17 mouse cellular contexts compared by ENCODE assay signal in genomic region chr13:95643740-95644139, GRCm38 (mm10). TPM values are rescaled to one million over a fixed set of nuclear protein-coding genes. Genes with fewer than 3 reads are reported as not detected.
DNase-seq lines count a peak whose midpoint lies in the region; ATAC-seq and TF ChIP-seq lines count a peak whose summit lies in the region.
"Had no signal": no experiment of that assay in that cellular context is flagged by ENCODE, and none has a peak within 500 bp of the region (broad histone marks: within the 10 kb centered on the region; RNA-seq: fewer than 3 reads in every experiment).

No protein-coding gene starts in this region.

- no peak overlapping the region for H3K9ac ChIP-seq in forebrain, embryonic 14.5 days (ENCODE audit: low read length)
- no peak overlapping the region for H3K9ac ChIP-seq in forebrain, embryonic 12.5 days
- H3K9ac ChIP-seq in liver, adult 2 months (ENCODE audit: low read depth, low read length), result no peak overlapping the region
- H3K9ac ChIP-seq in liver, postnatal 0 days (replicated peaks), result no peak overlapping the region
- no peak overlapping the region for H3K9ac ChIP-seq in limb, embryonic 14.5 days (ENCODE audit: low read depth, low read length, severe bottlenecking)
- H3K9ac ChIP-seq: forebrain, postnatal 0 days; midbrain, embryonic 13.5 days had no signal

- H3K27me3 ChIP-seq in forebrain, embryonic 14.5 days (replicated peaks; ENCODE audit: control insufficient read depth, insufficient read depth, low read length), result no peaks in the 10 kb centered on the region
- no peaks in the 10 kb centered on the region for H3K27me3 ChIP-seq in forebrain, embryonic 12.5 days
- no peaks in the 10 kb centered on the region for H3K27me3 ChIP-seq in liver, adult 2 months (ENCODE audit: control insufficient read depth, insufficient read depth, low read length)
- H3K27me3 ChIP-seq in liver, postnatal 0 days (ENCODE audit: insufficient read depth, low read length), result no peaks in the 10 kb centered on the region
- no peaks in the 10 kb centered on the region for H3K27me3 ChIP-seq in embryonic facial prominence, embryonic 10.5 days (replicated peaks; ENCODE audit: low read depth, poor library complexity, severe bottlenecking)
- H3K27me3 ChIP-seq in limb, embryonic 14.5 days (ENCODE audit: control insufficient read depth, insufficient read depth, low read length), result no peaks in the 10 kb centered on the region
- H3K27me3 ChIP-seq: midbrain, embryonic 13.5 days had no signal

- no peak for TF ChIP-seq POLR2A in liver, adult 2 months (IDR thresholded peaks at IDR 0.05; ENCODE audit: extremely low read depth, insufficient read depth, low read length)
- no peak for TF ChIP-seq POLR2A in limb, embryonic 14.5 days (IDR thresholded peaks at IDR 0.05; ENCODE audit: borderline replicate concordance, extremely low read depth, insufficient read depth, insufficient read length)

- no peaks in the 10 kb centered on the region for H3K36me3 ChIP-seq in forebrain, embryonic 14.5 days (ENCODE audit: control insufficient read depth, insufficient read depth, low read length)
- peaks cover 21% of the 10 kb centered on the region for H3K36me3 ChIP-seq in forebrain, embryonic 12.5 days (replicated peaks)
- peaks cover 46% of the 10 kb centered on the region for H3K36me3 ChIP-seq in liver, adult 2 months (ENCODE audit: control insufficient read depth, insufficient read depth, low read length)
- H3K36me3 ChIP-seq in liver, postnatal 0 days (replicated peaks; ENCODE audit: insufficient read depth, low read length), result peaks cover 54% of the 10 kb centered on the region
- peaks cover 40% of the 10 kb centered on the region for H3K36me3 ChIP-seq in embryonic facial prominence, embryonic 10.5 days (replicated peaks)
- H3K36me3 ChIP-seq in limb, embryonic 14.5 days (ENCODE audit: control insufficient read depth, insufficient read depth, low read length), result peaks cover 5% of the 10 kb centered on the region

- DNase-seq in forebrain, embryonic 14.5 days (ENCODE audit: low spot score), result no peak
- no peak for DNase-seq in liver, adult 2 months (ENCODE audit: extremely low read depth, low read depth, low spot score)
- DNase-seq in liver, postnatal 0 days, result no peak
- no peak for DNase-seq in embryonic facial prominence, embryonic 10.5 days (ENCODE audit: low spot score)
- DNase-seq in limb, embryonic 14.5 days (ENCODE audit: low spot score), result no peak
- no peak for DNase-seq in spleen, postnatal 36 days (ENCODE audit: low spot score in 2 of 2)
- DNase-seq: adrenal gland, postnatal 10 days; cerebellum, adult 9-10 months; forebrain, postnatal 0 days; lung, postnatal 4 days; right cerebral cortex, postnatal 25 days had no signal

- no peaks in the 10 kb centered on the region for H3K9me3 ChIP-seq in forebrain, embryonic 14.5 days (replicated peaks; ENCODE audit: control insufficient read depth, low read length)
- no peaks in the 10 kb centered on the region for H3K9me3 ChIP-seq in forebrain, embryonic 12.5 days
- H3K9me3 ChIP-seq in liver, postnatal 0 days (ENCODE audit: low read length), result no peaks in the 10 kb centered on the region
- H3K9me3 ChIP-seq in embryonic facial prominence, embryonic 10.5 days, result no peaks in the 10 kb centered on the region
- no peaks in the 10 kb centered on the region for H3K9me3 ChIP-seq in limb, embryonic 14.5 days (ENCODE audit: control insufficient read depth, low read length)
- H3K9me3 ChIP-seq: midbrain, embryonic 13.5 days had no signal

- no peak for ATAC-seq in forebrain, embryonic 14.5 days
- ATAC-seq in forebrain, embryonic 12.5 days (ENCODE audit: low FRiP score), result no peak
- ATAC-seq in liver, postnatal 0 days, result no peak
- no peak for ATAC-seq in limb, embryonic 14.5 days (ENCODE audit: low FRiP score, low read depth)
- no peak for ATAC-seq in activated CD4-positive, CD25-positive, alpha-beta regulatory T cell, adult 4 months
- ATAC-seq: forebrain, postnatal 0 days; inflammation-experienced regulatory T-cells, adult 6 months; midbrain, embryonic 13.5 days had no signal

- H3K79me2 ChIP-seq in liver, adult 2 months (ENCODE audit: control insufficient read depth, insufficient read depth, low read length), result peaks cover 2% of the 10 kb centered on the region; the same call in 1 of the 2 replicates

- WGBS in forebrain, embryonic 14.5 days, result 80% methylated on average over 7 of the region's 7 CpGs
- WGBS in forebrain, embryonic 12.5 days, result 76% methylated on average over 7 of the region's 7 CpGs
- WGBS in liver, adult 2 months, result 80% methylated on average over 7 of the region's 7 CpGs
- 78% methylated on average over 7 of the region's 7 CpGs for WGBS in liver, postnatal 0 days (ENCODE audit: insufficient replicate concordance)
- 46% methylated on average over 7 of the region's 7 CpGs for WGBS in embryonic facial prominence, embryonic 10.5 days
- 28% methylated on average over 7 of the region's 7 CpGs for WGBS in limb, embryonic 14.5 days

- no peak for TF ChIP-seq CTCF in liver, adult 2 months (IDR thresholded peaks at IDR 0.05; ENCODE audit: low read depth, low read length)
- no peak for TF ChIP-seq CTCF in liver, postnatal 0 days (IDR thresholded peaks at IDR 0.05; ENCODE audit: low read depth)

- H3K4me2 ChIP-seq in forebrain, embryonic 14.5 days (ENCODE audit: low read length), result no peak overlapping the region
- H3K4me2 ChIP-seq in forebrain, embryonic 12.5 days, result no peak overlapping the region
- H3K4me2 ChIP-seq in liver, postnatal 0 days (ENCODE audit: low read depth, low read length), result no peak overlapping the region
- no peak overlapping the region for H3K4me2 ChIP-seq in limb, embryonic 14.5 days (replicated peaks; ENCODE audit: low read depth, low read length, severe bottlenecking)
- H3K4me2 ChIP-seq: midbrain, embryonic 13.5 days had no signal

- H3K4me3 ChIP-seq in forebrain, embryonic 14.5 days (ENCODE audit: low read depth, low read length), result no peak overlapping the region
- no peak overlapping the region for H3K4me3 ChIP-seq in forebrain, embryonic 12.5 days (replicated peaks)
- H3K4me3 ChIP-seq in liver, adult 2 months (ENCODE audit: insufficient read depth, low read depth, low read length), result no peak overlapping the region
- no peak overlapping the region for H3K4me3 ChIP-seq in liver, postnatal 0 days (ENCODE audit: low read depth, low read length)
- H3K4me3 ChIP-seq in embryonic facial prominence, embryonic 10.5 days, result no peak overlapping the region
- no peak overlapping the region for H3K4me3 ChIP-seq in limb, embryonic 14.5 days (replicated peaks; ENCODE audit: low read length)
- H3K4me3 ChIP-seq: midbrain, embryonic 13.5 days had no signal

- TF ChIP-seq EP300 in liver, postnatal 0 days (IDR thresholded peaks at IDR 0.05; ENCODE audit: low read depth), result no peak

- H3K27ac ChIP-seq in forebrain, embryonic 14.5 days (ENCODE audit: low read depth, low read length), result peak overlapping the region; percentile 35; the same call in 1 of the 2 replicates
- no peak overlapping the region for H3K27ac ChIP-seq in forebrain, embryonic 12.5 days
- H3K27ac ChIP-seq in liver, adult 2 months (replicated peaks; ENCODE audit: insufficient read depth, low read depth, low read length), result peak overlapping the region; percentile 28; the same call in 1 of the 2 replicates
- no peak overlapping the region for H3K27ac ChIP-seq in liver, postnatal 0 days (ENCODE audit: low read depth)
- peak overlapping the region; percentile 45 for H3K27ac ChIP-seq in embryonic facial prominence, embryonic 10.5 days (replicated peaks)
- H3K27ac ChIP-seq in limb, embryonic 14.5 days (replicated peaks; ENCODE audit: low read depth, low read length), result peak overlapping the region; percentile 58; the same call in 1 of the 2 replicates
- H3K27ac ChIP-seq: kidney, postnatal 0 days; midbrain, embryonic 13.5 days had no signal

- peaks cover 9% of the 10 kb centered on the region for H3K4me1 ChIP-seq in forebrain, embryonic 14.5 days (ENCODE audit: control insufficient read depth, insufficient read depth, low read length)
- peaks cover 11% of the 10 kb centered on the region for H3K4me1 ChIP-seq in forebrain, embryonic 12.5 days
- peaks cover 8% of the 10 kb centered on the region; the same call in 1 of the 2 replicates for H3K4me1 ChIP-seq in liver, adult 2 months (ENCODE audit: control insufficient read depth, insufficient read depth, low read length)
- H3K4me1 ChIP-seq in liver, postnatal 0 days (ENCODE audit: insufficient read depth), result 0 out of 2 replicates have a peak, but pooled peaks cover 2% of the 10 kb centered on the region
- peaks cover 33% of the 10 kb centered on the region for H3K4me1 ChIP-seq in embryonic facial prominence, embryonic 10.5 days
- peaks cover 27% of the 10 kb centered on the region for H3K4me1 ChIP-seq in limb, embryonic 14.5 days (ENCODE audit: control insufficient read depth, insufficient read depth, low read length)

RNA-seq across cellular contexts. Expression of gene F2r, which starts 25.5 kb away (rescaled TPM):
- polyA plus RNA-seq in forebrain, embryonic 14.5 days (2014; fragmentation: Nextera tagmentation; extraction: Ambion mirVana), result 76.2 and 80.5 TPM in 2 replicates
- polyA plus RNA-seq in forebrain, embryonic 12.5 days (2016; fragmentation: Nextera tagmentation; extraction: Ambion mirVana), result 109 TPM in 2 replicates
- total RNA-seq in liver, adult 2 months (2014; rRNA removed), result 10.0 and 11.4 TPM in 2 replicates
- 7.4 and 7.8 TPM in 2 replicates for polyA plus RNA-seq in liver, adult 2 months (2012; rRNA removed)
- 25.5 and 28.6 TPM in 2 replicates for polyA plus RNA-seq in liver, postnatal 0 days (2015; fragmentation: Nextera tagmentation; extraction: Ambion mirVana)
- 120 and 127 TPM in 2 replicates for polyA plus RNA-seq in embryonic facial prominence, embryonic 10.5 days (2016; fragmentation: Nextera tagmentation; extraction: Ambion mirVana)
- polyA plus RNA-seq in limb, embryonic 14.5 days (2012; rRNA removed), result 38.5 and 48.0 TPM in 2 replicates
- polyA plus RNA-seq in limb, embryonic 14.5 days (2014; fragmentation: Nextera tagmentation; extraction: Ambion mirVana), result 77.2 and 84.0 TPM in 2 replicates
- 10 to 100 TPM; 32.9 to 37.3 TPM for polyA plus RNA-seq in activated CD4-positive, CD25-positive, alpha-beta regulatory T cell, adult 4 months (2017; shearing (Covaris generic))

RNA-seq across cellular contexts. Expression of gene F2rl2, which starts 52.9 kb away (rescaled TPM):
- polyA plus RNA-seq in forebrain, embryonic 14.5 days (2014; fragmentation: Nextera tagmentation; extraction: Ambion mirVana), result 0.27 and 0.51 TPM in 2 replicates
- polyA plus RNA-seq in forebrain, embryonic 12.5 days (2016; fragmentation: Nextera tagmentation; extraction: Ambion mirVana), result 0.76 and 0.79 TPM in 2 replicates
- total RNA-seq in liver, adult 2 months (2014; rRNA removed), result 0.07 TPM in 1 of 2 replicates, not detected in the other
- polyA plus RNA-seq in liver, adult 2 months (2012; rRNA removed), result 0.06 and 0.15 TPM in 2 replicates
- polyA plus RNA-seq in liver, postnatal 0 days (2015; fragmentation: Nextera tagmentation; extraction: Ambion mirVana), result 10.7 and 13.0 TPM in 2 replicates
- 1.7 and 2.0 TPM in 2 replicates for polyA plus RNA-seq in embryonic facial prominence, embryonic 10.5 days (2016; fragmentation: Nextera tagmentation; extraction: Ambion mirVana)
- 0.16 and 0.46 TPM in 2 replicates for polyA plus RNA-seq in limb, embryonic 14.5 days (2012; rRNA removed)
- polyA plus RNA-seq in limb, embryonic 14.5 days (2014; fragmentation: Nextera tagmentation; extraction: Ambion mirVana), result 0.21 and 0.33 TPM in 2 replicates
- 1 to 10 TPM; 8.3 to 9.3 TPM for polyA plus RNA-seq in activated CD4-positive, CD25-positive, alpha-beta regulatory T cell, adult 4 months (2017; shearing (Covaris generic))
- total RNA-seq: gastrocnemius, adult 8-10 months had no signal

Comparison
In these comparisons a context has a peak if more than half of its experiments do, and no peak if none do; other contexts are left out.
1. H3K27ac ChIP-seq: peak in forebrain, embryonic 14.5 days (single experiment), liver, adult 2 months (single experiment), embryonic facial prominence, embryonic 10.5 days (single experiment) and limb, embryonic 14.5 days (single experiment); none in forebrain, embryonic 12.5 days (single experiment) and liver, postnatal 0 days (single experiment).